In the genomic region with DNA sequence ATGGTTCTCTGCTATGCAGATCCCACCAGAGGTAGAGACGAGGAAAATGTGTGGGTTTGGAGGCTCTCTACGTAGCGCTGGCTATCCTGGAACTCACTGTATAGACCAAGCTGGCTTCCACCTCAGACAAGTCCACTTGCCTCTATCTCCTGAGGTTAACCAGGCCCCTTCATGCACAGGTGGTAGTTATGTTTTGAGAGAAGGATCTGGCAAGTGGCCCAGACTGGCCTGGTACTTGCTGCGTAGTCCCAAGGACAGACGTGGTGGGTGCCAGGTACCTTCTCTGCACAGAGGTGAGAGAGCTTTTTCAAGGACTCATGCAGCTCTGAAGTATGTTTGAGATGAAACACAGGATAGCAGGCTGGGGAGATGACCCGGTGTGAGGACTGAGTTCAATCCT, we compare ENCODE assay signal across 12 mouse cellular contexts. TPM values are rescaled to one million over a fixed set of nuclear protein-coding genes. Genes with fewer than 3 reads are reported as not detected.
DNase-seq lines count a peak whose midpoint lies in the region; ATAC-seq and TF ChIP-seq lines count a peak whose summit lies in the region.
"Had no signal": no experiment of that assay in that cellular context is flagged by ENCODE, and none has a peak within 500 bp of the region (broad histone marks: within the 10 kb centered on the region; RNA-seq: fewer than 3 reads in every experiment).

No protein-coding gene starts in this region.

- TF ChIP-seq POLR2A in small intestine, adult 2 months (IDR thresholded peaks at IDR 0.05; ENCODE audit: low read depth, low read length), result no peak

- peak; percentile 32; the same call in 1 of the 2 replicates for ATAC-seq in heart, embryonic 16.5 days (replicated peaks; ENCODE audit: extremely low read depth, insufficient read depth, low FRiP score)
- ATAC-seq: forebrain, embryonic 16.5 days had no signal

- H3K4me2 ChIP-seq in heart, embryonic 16.5 days (ENCODE audit: low read depth, low read length), result peak overlapping the region; percentile 4; the same call in 1 of the 2 replicates
- H3K4me2 ChIP-seq: midbrain, embryonic 11.5 days had no signal

- H3K36me3 ChIP-seq in heart, embryonic 10.5 days, result peaks cover 57% of the 10 kb centered on the region
- peaks cover 7% of the 10 kb centered on the region for H3K36me3 ChIP-seq in heart, embryonic 16.5 days (ENCODE audit: control insufficient read depth, insufficient read depth)
- H3K36me3 ChIP-seq in small intestine, adult 2 months (ENCODE audit: control insufficient read depth, insufficient read depth, low read length), result peaks cover 4% of the 10 kb centered on the region

- no peak for TF ChIP-seq CTCF in small intestine, adult 2 months (IDR thresholded peaks at IDR 0.05; ENCODE audit: extremely low read depth, insufficient read length, insufficient replicate concordance, low read depth, low read length)

- H3K9ac ChIP-seq in heart, embryonic 16.5 days (ENCODE audit: low read length), result no peak overlapping the region

- no peak overlapping the region for H3K27ac ChIP-seq in heart, embryonic 10.5 days
- H3K27ac ChIP-seq in heart, embryonic 16.5 days (ENCODE audit: low read length), result peak overlapping the region; percentile 66
- H3K27ac ChIP-seq in small intestine, adult 2 months (ENCODE audit: insufficient read depth, low read depth, low read length), result peak overlapping the region; percentile 54; the same call in 1 of the 2 replicates
- H3K27ac ChIP-seq: gastrocnemius, adult 2 months; stomach, postnatal 0 days had no signal

- no peaks in the 10 kb centered on the region for H3K27me3 ChIP-seq in heart, embryonic 10.5 days (ENCODE audit: insufficient read depth, poor library complexity, severe bottlenecking)
- H3K27me3 ChIP-seq in heart, embryonic 16.5 days (ENCODE audit: control insufficient read depth, insufficient read depth, low read length), result no peaks in the 10 kb centered on the region
- H3K27me3 ChIP-seq in small intestine, adult 2 months (ENCODE audit: control insufficient read depth, insufficient read depth, low read length), result no peaks in the 10 kb centered on the region

- 87% methylated on average over 6 of the region's 6 CpGs for WGBS in heart, embryonic 10.5 days
- WGBS in heart, embryonic 16.5 days, result 52% methylated on average over 6 of the region's 6 CpGs
- WGBS in small intestine, adult 2 months, result 53% methylated on average over 6 of the region's 6 CpGs

- H3K4me1 ChIP-seq in heart, embryonic 10.5 days, result peaks cover 9% of the 10 kb centered on the region; the same call in 1 of the 2 replicates
- peaks cover 20% of the 10 kb centered on the region for H3K4me1 ChIP-seq in heart, embryonic 16.5 days (ENCODE audit: control insufficient read depth, insufficient read depth, low read length)
- H3K4me1 ChIP-seq in small intestine, adult 2 months (ENCODE audit: control insufficient read depth, insufficient read depth, insufficient read length, low read length), result peaks cover 8% of the 10 kb centered on the region

- H3K9me3 ChIP-seq in heart, embryonic 10.5 days, result no peaks in the 10 kb centered on the region
- H3K9me3 ChIP-seq in heart, embryonic 16.5 days (replicated peaks; ENCODE audit: control insufficient read depth, low read length), result no peaks in the 10 kb centered on the region

- H3K4me3 ChIP-seq in heart, embryonic 10.5 days, result no peak overlapping the region
- no peak overlapping the region for H3K4me3 ChIP-seq in heart, embryonic 16.5 days (ENCODE audit: low read length)
- H3K4me3 ChIP-seq in small intestine, adult 2 months (ENCODE audit: low read depth, low read length), result peak overlapping the region; percentile 7; the same call in 1 of the 2 replicates
- H3K4me3 ChIP-seq: gastrocnemius, adult 2 months had no signal

- DNase-seq in heart, adult 11 months, result peak; percentile 90
- no peak for DNase-seq in heart, embryonic 10.5 days (ENCODE audit: low spot score)
- DNase-seq in ovary, adult 18-20 months (ENCODE audit: low spot score), result peak; percentile 23
- DNase-seq in ovary, postnatal 10 days (ENCODE audit: low spot score), result no peak
- no peak for DNase-seq in lung, postnatal 36 days
- DNase-seq: adrenal gland, postnatal 36 days; gastrocnemius, adult 2 months had no signal

RNA-seq across cellular contexts. Expression of a gene that starts 4.5 kb away (rescaled TPM):
- polyA plus RNA-seq in heart, embryonic 10.5 days (2016; fragmentation: Nextera tagmentation; extraction: Ambion mirVana), result 14.6 and 17.7 TPM in 2 replicates
- 16.5 and 16.9 TPM in 2 replicates for polyA plus RNA-seq in heart, embryonic 16.5 days (2015; fragmentation: Nextera tagmentation; extraction: Ambion mirVana)
- polyA plus RNA-seq in small intestine, adult 2 months (2012; rRNA removed), result 1.1 TPM in 2 replicates

RNA-seq across cellular contexts. Expression of a gene that starts 37.7 kb away (rescaled TPM):
- polyA plus RNA-seq in heart, embryonic 10.5 days (2016; fragmentation: Nextera tagmentation; extraction: Ambion mirVana), result 31.7 and 32.7 TPM in 2 replicates
- polyA plus RNA-seq in heart, embryonic 16.5 days (2015; fragmentation: Nextera tagmentation; extraction: Ambion mirVana), result 12.0 and 14.4 TPM in 2 replicates
- polyA plus RNA-seq in small intestine, adult 2 months (2012; rRNA removed), result 1.4 and 3.0 TPM in 2 replicates

RNA-seq across cellular contexts. Expression of a gene that starts 39.5 kb away (rescaled TPM):
- 83.7 and 115 TPM in 2 replicates for polyA plus RNA-seq in heart, embryonic 10.5 days (2016; fragmentation: Nextera tagmentation; extraction: Ambion mirVana)
- polyA plus RNA-seq in heart, embryonic 16.5 days (2015; fragmentation: Nextera tagmentation; extraction: Ambion mirVana), result 68.9 and 75.5 TPM in 2 replicates
- polyA plus RNA-seq in small intestine, adult 2 months (2012; rRNA removed), result 2.7 and 9.4 TPM in 2 replicates

RNA-seq across cellular contexts. Expression of a gene that starts 39.6 kb away (rescaled TPM):
- 0.27 and 0.77 TPM in 2 replicates for polyA plus RNA-seq in heart, embryonic 10.5 days (2016; fragmentation: Nextera tagmentation; extraction: Ambion mirVana)
- polyA plus RNA-seq in heart, embryonic 16.5 days (2015; fragmentation: Nextera tagmentation; extraction: Ambion mirVana), result 0.77 and 0.89 TPM in 2 replicates
- 21.8 and 34.1 TPM in 2 replicates for polyA plus RNA-seq in small intestine, adult 2 months (2012; rRNA removed)

Comparison
In these comparisons a context has a peak if more than half of its experiments do, and no peak if none do; other contexts are left out.
1. DNase-seq: peak in heart, adult 11 months (single experiment) and ovary, adult 18-20 months (single experiment); none in heart, embryonic 10.5 days (single experiment), ovary, postnatal 10 days (single experiment) and lung, postnatal 36 days (single experiment).